Mouse (Mus musculus) midbrain, embryonic 14.5 days (tissue): ENCODE measurements around the gene Ppm1l. TPM values are rescaled to one million over a fixed set of nuclear protein-coding genes. Genes with fewer than 3 reads are reported as not detected.
A peak's percentile ranks its signal among the peaks of the same experiment; 100 is the strongest.

Experiments
- ATAC-seq: fragments of 200-750 bp; cut with Nextera tagmentation; 2 replicates; pipeline ENCODE4 v1.8.0; 2017; ENCODE audit warnings: moderate number of reproducible peaks, moderate library complexity; ENCODE audit not compliant: low FRiP score, low TSS enrichment
- DNase-seq: peaks from one replicate; pipeline ENCODE4 v3.0.0-alpha.2; 2015
- H3K27ac ChIP-seq: fragments of 300-500 bp; sonication (generic); replicated peaks from 2 replicates; pipeline ENCODE4 v1.5.1; 2014; ENCODE audit warnings: mild to moderate bottlenecking, low read depth, low read length, moderate library complexity
- H3K27me3 ChIP-seq: fragments of 300-500 bp; sonication (generic); 2 replicates; pipeline ENCODE4 v1.6.1; 2014; ENCODE audit warnings: low read length, control low read depth, mixed read lengths; ENCODE audit not compliant: control insufficient read depth, insufficient read depth
- H3K36me3 ChIP-seq: fragments of 300-500 bp; sonication (generic); 2 replicates; pipeline ENCODE4 v1.6.1; 2014; ENCODE audit warnings: low read length, control low read depth; ENCODE audit not compliant: control insufficient read depth, insufficient read depth
- H3K4me1 ChIP-seq: fragments of 300-500 bp; sonication (generic); 2 replicates; pipeline ENCODE4 v1.6.1; 2014; ENCODE audit warnings: mild to moderate bottlenecking, antibody characterized with exemption, low read length, control low read depth; ENCODE audit not compliant: control insufficient read depth, insufficient read depth
- H3K4me2 ChIP-seq: fragments of 300-500 bp; sonication (generic); 2 replicates; pipeline ENCODE4 v1.6.1; 2014; ENCODE audit warnings: mild to moderate bottlenecking, low read length, moderate library complexity
- H3K4me3 ChIP-seq: fragments of 300-500 bp; sonication (generic); replicated peaks from 2 replicates; pipeline ENCODE4 v1.5.1; 2014; ENCODE audit warnings: low read depth, low read length
- H3K9ac ChIP-seq: fragments of 300-500 bp; sonication (generic); replicated peaks from 2 replicates; pipeline ENCODE4 v1.6.1; 2014; ENCODE audit warnings: mild to moderate bottlenecking, low read length, moderate library complexity
- H3K9me3 ChIP-seq: fragments of 300-500 bp; sonication (generic); 2 replicates; pipeline ENCODE4 v1.6.1; 2016; ENCODE audit warnings: low read length, control low read depth, mixed read lengths; ENCODE audit not compliant: control insufficient read depth
- WGBS: fragments of 180-500 bp; shearing (Covaris S2); extraction: QIAGEN DNeasy Blood & Tissue Kit; methylation state at CpG from one replicate; pipeline ENCODE4 v1.1.7; 2014; 5-methylcytosine and 5-hydroxymethylcytosine counted together
- polyA plus RNA-seq: library from polyadenylated mRNA; unstranded; fragments of >200 nt; fragmentation: Nextera tagmentation; extraction: Ambion mirVana; gene quantifications from 2 replicates; pipeline ENCODE4 v1.2.1, GENCODE M21; 2014

The Ppm1l gene
- polyA plus RNA-seq, 1 experiment from 2014 or later = 26.2 TPM

- H3K4me1 ChIP-seq = no peaks in the 10 kb centered on the region
- H3K36me3 ChIP-seq = no peaks in the 10 kb centered on the region
- WGBS = 69% methylated on average over 7 of the region's 7 CpGs
- H3K9ac ChIP-seq = no peak overlapping the region
- DNase-seq = peak; percentile 64
- H3K4me2 ChIP-seq = no peak overlapping the region
- H3K27me3 ChIP-seq = no peaks in the 10 kb centered on the region
- H3K4me3 ChIP-seq = no peak overlapping the region
- ATAC-seq = peak; percentile 58; the same call in 1 of the 2 replicates
- H3K27ac ChIP-seq = no peak overlapping the region
- no peaks in the 10 kb centered on the region for H3K9me3 ChIP-seq
Observed at GRCm38 (mm10) chr3:69290294-69290693, 26.4 kb upstream of the Ppm1l start.

GRCm38 (mm10) chr3:69290844-69291243 lies 25.8 kb upstream of the Ppm1l start:
- DNase-seq (no peak), ATAC-seq (no peak)
- no peaks in the 10 kb centered on the region for H3K9me3 ChIP-seq
- H3K9ac ChIP-seq = no peak overlapping the region
- H3K4me1 ChIP-seq = no peaks in the 10 kb centered on the region
- no peak overlapping the region for H3K27ac ChIP-seq
- H3K4me3 ChIP-seq = no peak overlapping the region
- H3K4me2 ChIP-seq = no peak overlapping the region
- H3K36me3 ChIP-seq = no peaks in the 10 kb centered on the region
- no peaks in the 10 kb centered on the region; the same call in 1 of the 2 replicates for H3K27me3 ChIP-seq
- WGBS = 95% methylated on average over 3 of the region's 3 CpGs

- no peaks in the 10 kb centered on the region for H3K4me1 ChIP-seq
- H3K27ac ChIP-seq = no peak overlapping the region
- ATAC-seq (no peak), DNase-seq (no peak)
- no peak overlapping the region for H3K4me3 ChIP-seq
- H3K4me2 ChIP-seq = no peak overlapping the region
- H3K36me3 ChIP-seq = no peaks in the 10 kb centered on the region
- H3K9ac ChIP-seq = no peak overlapping the region
- H3K9me3 ChIP-seq = no peaks in the 10 kb centered on the region
- 91% methylated on average over 1 of the region's 1 CpGs for WGBS
- H3K27me3 ChIP-seq = no peaks in the 10 kb centered on the region; the same call in 1 of the 2 replicates
Observed at GRCm38 (mm10) chr3:69292628-69293027, 24.0 kb upstream of the Ppm1l start.

- 87% methylated on average over 8 of the region's 8 CpGs for WGBS
- no peak overlapping the region for H3K4me2 ChIP-seq
- no peaks in the 10 kb centered on the region for H3K36me3 ChIP-seq
- ATAC-seq = no peak
- H3K4me3 ChIP-seq = no peak overlapping the region
- no peaks in the 10 kb centered on the region; the same call in 1 of the 2 replicates for H3K27me3 ChIP-seq
- H3K27ac ChIP-seq = no peak overlapping the region
- H3K4me1 ChIP-seq = no peaks in the 10 kb centered on the region
- DNase-seq = no peak
- no peaks in the 10 kb centered on the region for H3K9me3 ChIP-seq
- no peak overlapping the region for H3K9ac ChIP-seq
Observed at GRCm38 (mm10) chr3:69296270-69296669, 20.4 kb upstream of the Ppm1l start.

GRCm38 (mm10) chr3:69300121-69300520 lies 16.5 kb upstream of the Ppm1l start:
- DNase-seq (no peak), ATAC-seq (no peak)
- Histone ChIP-seq H3K9me3 (no peaks in the 10 kb centered on the region), H3K4me2 (no peak overlapping the region), H3K36me3 (no peaks in the 10 kb centered on the region), H3K4me1 (no peaks in the 10 kb centered on the region), H3K27me3 (no peaks in the 10 kb centered on the region; the same call in 1 of the 2 replicates), H3K9ac (no peak overlapping the region), H3K4me3 (no peak overlapping the region), H3K27ac (no peak overlapping the region)
- 88% methylated on average over 1 of the region's 1 CpGs for WGBS

- Histone ChIP-seq H3K4me3 (peak overlapping the region; percentile 86), H3K4me1 (peaks cover 23% of the 10 kb centered on the region), H3K9me3 (no peaks in the 10 kb centered on the region), H3K4me2 (peak overlapping the region; percentile 89), H3K9ac (peak overlapping the region; percentile 65), H3K27ac (peak overlapping the region; percentile 93), H3K36me3 (no peaks in the 10 kb centered on the region), H3K27me3 (no peaks in the 10 kb centered on the region)
- ATAC-seq (peak; percentile 22), DNase-seq (no peak)
- WGBS = 2% methylated on average over 18 of the region's 18 CpGs
Observed at GRCm38 (mm10) chr3:69315810-69316390, 761 bp upstream of the Ppm1l start.

- Histone ChIP-seq H3K36me3 (no peaks in the 10 kb centered on the region), H3K4me1 (peaks cover 23% of the 10 kb centered on the region), H3K9me3 (no peaks in the 10 kb centered on the region), H3K27me3 (no peaks in the 10 kb centered on the region), H3K4me2 (peak overlapping the region; percentile 89), H3K9ac (peak overlapping the region; percentile 92), H3K4me3 (peak overlapping the region; percentile 86), H3K27ac (peak overlapping the region; percentile 93)
- WGBS = under 1% methylated on average over 73 of the region's 73 CpGs
- ATAC-seq = peak; percentile 53
- peak; percentile 81 for DNase-seq
Observed at GRCm38 (mm10) chr3:69317251-69318125, 827 bp downstream of the Ppm1l start.

GRCm38 (mm10) chr3:69318131-69318951 lies 1.7 kb downstream of the Ppm1l start:
- DNase-seq = peak; percentile 46
- WGBS = 4% methylated on average over 25 of the region's 25 CpGs

More at GRCm38 (mm10) chr3:69318131-69318951, 1.7 kb downstream of the Ppm1l start:
- no peak overlapping the region for H3K27ac ChIP-seq
- peak overlapping the region; percentile 89 for H3K4me2 ChIP-seq
- H3K9me3 ChIP-seq = no peaks in the 10 kb centered on the region
- H3K9ac ChIP-seq = peak overlapping the region; percentile 92
- no peaks in the 10 kb centered on the region for H3K36me3 ChIP-seq
- no peaks in the 10 kb centered on the region for H3K27me3 ChIP-seq
- no peak for ATAC-seq
- peaks cover 23% of the 10 kb centered on the region for H3K4me1 ChIP-seq
- peak overlapping the region; percentile 86 for H3K4me3 ChIP-seq
